Comparison of ENCODE assay signal across 10 mouse cellular contexts in the genomic region with DNA sequence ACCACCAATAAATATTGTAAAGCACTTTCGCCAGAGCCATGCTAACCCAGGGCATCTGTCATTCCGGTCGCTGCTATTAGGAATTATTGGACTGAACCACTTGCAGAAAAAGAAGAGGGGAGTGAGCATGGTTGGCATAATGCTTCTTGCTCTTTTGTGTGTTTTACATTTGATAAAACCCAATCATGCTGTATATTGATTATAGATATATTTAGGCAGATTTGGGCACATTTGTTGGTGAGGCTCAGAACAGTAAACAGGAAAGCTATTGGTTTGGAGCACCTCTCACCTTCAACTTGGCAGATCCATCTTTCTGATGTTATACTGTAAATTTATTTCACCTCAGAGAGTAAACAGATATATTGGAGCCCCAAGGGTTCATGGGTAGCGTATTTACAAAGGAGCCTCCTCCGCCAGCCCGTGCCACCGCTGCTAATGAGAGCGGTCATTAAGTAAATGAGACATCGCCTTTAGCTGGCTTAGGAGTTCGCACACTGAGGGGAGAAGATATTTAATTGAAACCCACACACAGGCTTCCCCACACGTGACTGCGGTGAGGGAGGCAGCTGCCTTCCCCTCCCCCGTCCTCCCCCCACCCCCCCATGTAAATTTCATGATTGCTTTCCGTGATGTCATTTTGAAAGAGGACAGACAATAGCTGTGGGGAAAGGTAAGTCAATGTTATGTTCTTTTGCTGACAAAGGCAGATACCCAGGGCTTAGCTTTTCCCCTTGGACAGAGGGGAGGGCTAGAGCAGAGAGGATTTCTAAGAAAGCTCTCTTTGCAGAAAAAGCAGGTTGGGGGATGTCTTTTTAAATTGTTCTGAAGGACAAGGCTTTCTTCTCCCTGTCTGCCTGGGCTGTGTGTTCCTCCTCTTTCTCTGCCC. TPM values are rescaled to one million over a fixed set of nuclear protein-coding genes. Genes with fewer than 3 reads are reported as not detected.
DNase-seq lines count a peak whose midpoint lies in the region; ATAC-seq and TF ChIP-seq lines count a peak whose summit lies in the region.
"Had no signal": no experiment of that assay in that cellular context is flagged by ENCODE, and none has a peak within 500 bp of the region (broad histone marks: within the 10 kb centered on the region; RNA-seq: fewer than 3 reads in every experiment).

No protein-coding gene starts in this region.

- peak overlapping the region; percentile 38 for H3K4me3 ChIP-seq in hindbrain, postnatal 0 days (ENCODE audit: low read length)
- H3K4me3 ChIP-seq in midbrain, postnatal 0 days (ENCODE audit: low read depth, low read length), result peak overlapping the region; percentile 55

- H3K27ac ChIP-seq in hindbrain, postnatal 0 days, result peak overlapping the region; percentile 75
- peak overlapping the region; percentile 84 for H3K27ac ChIP-seq in midbrain, postnatal 0 days (ENCODE audit: low read depth, low read length)

- intact Hi-C loops in heart, postnatal 14 days (cut with DNase I), result no loop called here

- H3K27me3 ChIP-seq in hindbrain, postnatal 0 days (ENCODE audit: insufficient read depth, low read length), result no peaks in the 10 kb centered on the region
- H3K27me3 ChIP-seq in midbrain, postnatal 0 days (ENCODE audit: insufficient read depth, low read length), result no peaks in the 10 kb centered on the region

- peaks cover 27% of the 10 kb centered on the region for H3K4me1 ChIP-seq in hindbrain, postnatal 0 days (ENCODE audit: insufficient read depth, low read length)
- H3K4me1 ChIP-seq in midbrain, postnatal 0 days (ENCODE audit: insufficient read depth, low read length), result peaks cover 18% of the 10 kb centered on the region

- peak overlapping the region; percentile 76 for H3K4me2 ChIP-seq in hindbrain, postnatal 0 days (ENCODE audit: low read depth, low read length)
- H3K4me2 ChIP-seq in midbrain, postnatal 0 days (ENCODE audit: low read depth, low read length, poor library complexity, severe bottlenecking), result peak overlapping the region; percentile 76

- WGBS in hindbrain, postnatal 0 days, result 21% methylated on average over 14 of the region's 14 CpGs
- WGBS in midbrain, postnatal 0 days, result 16% methylated on average over 14 of the region's 14 CpGs

- no peaks in the 10 kb centered on the region for H3K9me3 ChIP-seq in hindbrain, postnatal 0 days (ENCODE audit: low read length)
- no peaks in the 10 kb centered on the region for H3K9me3 ChIP-seq in midbrain, postnatal 0 days (ENCODE audit: low read length)

- H3K36me3 ChIP-seq in hindbrain, postnatal 0 days (ENCODE audit: insufficient read depth, low read length), result no peaks in the 10 kb centered on the region
- H3K36me3 ChIP-seq in midbrain, postnatal 0 days (ENCODE audit: insufficient read depth, low read length), result no peaks in the 10 kb centered on the region

- H3K9ac ChIP-seq in hindbrain, postnatal 0 days (replicated peaks; ENCODE audit: low read length), result peak overlapping the region; percentile 44
- peak overlapping the region; percentile 70 for H3K9ac ChIP-seq in midbrain, postnatal 0 days (replicated peaks; ENCODE audit: low read length, poor library complexity, severe bottlenecking)

- DNase-seq in embryo, embryonic 11 days, result peak; percentile 33
- no peak for DNase-seq in embryo, embryonic 10 days (ENCODE audit: low spot score)
- DNase-seq in cerebellum, postnatal 36 days, result peak; percentile 59 to 78
- peak; percentile 80 for DNase-seq in hindbrain, postnatal 0 days (ENCODE audit: low spot score)
- peak; percentile 84 for DNase-seq in midbrain, postnatal 0 days (ENCODE audit: low spot score)
- DNase-seq in ovary, postnatal 10 days (ENCODE audit: low spot score), result no peak
- no peak for DNase-seq in adrenal gland, adult 8-10 months
- DNase-seq in heart, postnatal 14 days, result no peak
- DNase-seq: gastrocnemius, postnatal 25 days had no signal

- no peak for TF ChIP-seq CTCF in hindbrain, postnatal 0 days (IDR thresholded peaks at IDR 0.05; ENCODE audit: low read depth)
- no peak for TF ChIP-seq CTCF in midbrain, postnatal 0 days (IDR thresholded peaks at IDR 0.05)

- peak; percentile 84 for ATAC-seq in hindbrain, postnatal 0 days
- ATAC-seq in midbrain, postnatal 0 days (ENCODE audit: low FRiP score), result peak; percentile 78

RNA-seq across cellular contexts. Expression of a gene that starts 3.8 kb away (rescaled TPM):
- total RNA-seq in hindbrain, postnatal 0 days (2014; rRNA removed), result 49.2 and 55.2 TPM in 2 replicates
- 10.1 and 11.4 TPM in 2 replicates for polyA plus RNA-seq in hindbrain, postnatal 0 days (2015; fragmentation: Nextera tagmentation; extraction: Ambion mirVana)
- total RNA-seq in midbrain, postnatal 0 days (2014; rRNA removed), result 47.7 and 57.4 TPM in 2 replicates
- polyA plus RNA-seq in midbrain, postnatal 0 days (2015; fragmentation: Nextera tagmentation; extraction: Ambion mirVana), result 5.5 and 7.6 TPM in 2 replicates
- 1 to 10 TPM; 3.0 to 9.3 (median 6.4) TPM for total RNA-seq in adrenal gland, adult 8-10 months (2022)
- total RNA-seq in heart, postnatal 14 days (2021), result not detected
- total RNA-seq: gastrocnemius, postnatal 25 days; liver, adult 2 months had no signal
- polyA plus RNA-seq: liver, adult 2 months had no signal

RNA-seq across cellular contexts. Expression of a gene that starts 52.1 kb away (rescaled TPM):
- total RNA-seq in hindbrain, postnatal 0 days (2014; rRNA removed), result 177 and 221 TPM in 2 replicates
- 69.8 and 73.1 TPM in 2 replicates for polyA plus RNA-seq in hindbrain, postnatal 0 days (2015; fragmentation: Nextera tagmentation; extraction: Ambion mirVana)
- 195 and 210 TPM in 2 replicates for total RNA-seq in midbrain, postnatal 0 days (2014; rRNA removed)
- 88.1 and 93.6 TPM in 2 replicates for polyA plus RNA-seq in midbrain, postnatal 0 days (2015; fragmentation: Nextera tagmentation; extraction: Ambion mirVana)
- total RNA-seq in adrenal gland, adult 8-10 months (2022), result 1 to 10 TPM; 2.3 to 5.9 (median 4.8) TPM
- total RNA-seq in heart, postnatal 14 days (2021), result not detected
- total RNA-seq: gastrocnemius, postnatal 25 days; liver, adult 2 months had no signal

Comparison
In these comparisons a context has a peak if more than half of its experiments do, and no peak if none do; other contexts are left out.
1. DNase-seq: peak in embryo, embryonic 11 days (single experiment), cerebellum, postnatal 36 days (2 of 2), hindbrain, postnatal 0 days (single experiment) and midbrain, postnatal 0 days (single experiment); none in embryo, embryonic 10 days (single experiment), ovary, postnatal 10 days (single experiment), adrenal gland, adult 8-10 months (single experiment) and heart, postnatal 14 days (0 of 2).
2. RNA of a gene that starts 52.1 kb away (total RNA-seq): 177 to 221 TPM in hindbrain, postnatal 0 days and 195 to 210 TPM in midbrain, postnatal 0 days; 2.3 to 5.9 TPM in adrenal gland, adult 8-10 months and not detected in heart, postnatal 14 days; every median in the first group is over 10 times any median in the second.